Mouse (Mus musculus): ENCODE data around the gene Cfh.

DNA sequence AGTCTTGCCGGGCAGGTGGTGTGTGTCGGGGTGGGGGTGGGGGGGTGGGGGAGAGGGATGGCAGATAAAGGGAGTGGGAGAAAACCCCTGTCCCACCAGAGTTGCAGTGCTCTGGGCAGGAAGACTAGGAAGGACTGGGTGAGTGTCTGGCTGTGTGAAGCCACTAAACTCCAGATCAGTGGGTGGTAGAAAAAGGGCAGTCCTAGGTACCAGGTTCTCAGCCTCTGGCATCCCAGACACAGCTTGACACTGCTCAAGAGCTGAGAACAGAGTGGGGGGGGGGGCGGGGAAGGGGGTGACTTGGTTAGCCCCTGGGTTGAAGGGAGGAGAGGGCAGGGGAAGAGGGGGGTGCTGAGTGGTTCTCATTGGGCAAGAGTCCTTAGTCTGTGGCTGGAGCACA lies 24.6 kb downstream of the Cfh start:
- TF ChIP-seq CTCF (IDR thresholded peaks at IDR 0.05; ENCODE audit: low read depth, low read length) = no peak
- TF ChIP-seq POLR2A (IDR thresholded peaks at IDR 0.05; ENCODE audit: insufficient read depth, low read length) = no peak
- TF ChIP-seq EP300 (IDR thresholded peaks at IDR 0.05; ENCODE audit: insufficient read depth, low read depth, low read length) = no peak

Measured in ES-Bruce4 (cell line).